Mouse (Mus musculus) limb, embryonic 11.5 days (tissue): Measurements from ENCODE around the gene Chsy1. TPM values are rescaled to one million over a fixed set of nuclear protein-coding genes. Genes with fewer than 3 reads are reported as not detected.

Experiments
- ATAC-seq: fragments of 200-750 bp; cut with Nextera tagmentation; 2 replicates; pipeline ENCODE4 v1.8.0; 2017; ENCODE audit warnings: low read depth; ENCODE audit not compliant: insufficient number of reproducible peaks, low FRiP score, low TSS enrichment
- DNase-seq: peaks from one replicate; pipeline ENCODE4 v3.0.0-alpha.2; 2015; ENCODE audit warnings: low spot score
- H3K27ac ChIP-seq: fragments of 300-500 bp; sonication (generic); replicated peaks from 2 replicates; pipeline ENCODE4 v1.5.1; 2014; ENCODE audit warnings: low read depth, mild to moderate bottlenecking, low read length
- H3K27me3 ChIP-seq: fragments of 300-500 bp; sonication (generic); 2 replicates; pipeline ENCODE4 v1.6.1; 2014; ENCODE audit warnings: mild to moderate bottlenecking, low read length, mixed read lengths; ENCODE audit not compliant: control insufficient read depth, insufficient read depth
- H3K36me3 ChIP-seq: fragments of 300-500 bp; sonication (generic); 2 replicates; pipeline ENCODE4 v1.6.1; 2014; ENCODE audit warnings: mild to moderate bottlenecking, low read length, moderate library complexity, mixed read lengths; ENCODE audit not compliant: control insufficient read depth, insufficient read depth
- H3K4me1 ChIP-seq: fragments of 300-500 bp; sonication (generic); 2 replicates; pipeline ENCODE4 v1.6.1; 2014; ENCODE audit warnings: low read length, mixed read lengths; ENCODE audit not compliant: control insufficient read depth, insufficient read depth
- H3K4me2 ChIP-seq: fragments of 300-500 bp; sonication (generic); 2 replicates; pipeline ENCODE4 v1.6.1; 2014; ENCODE audit warnings: low read depth, mild to moderate bottlenecking, moderate library complexity; ENCODE audit not compliant: severe bottlenecking
- H3K4me3 ChIP-seq: fragments of 300-500 bp; sonication (generic); 2 replicates; pipeline ENCODE4 v1.5.1; 2014; ENCODE audit warnings: low read depth, low read length
- H3K9ac ChIP-seq: fragments of 300-500 bp; sonication (generic); 2 replicates; pipeline ENCODE4 v1.6.1; 2014; ENCODE audit warnings: mild to moderate bottlenecking, low read length
- H3K9me3 ChIP-seq: fragments of 300-500 bp; sonication (generic); 2 replicates; pipeline ENCODE4 v1.6.1; 2016; ENCODE audit warnings: low read length; ENCODE audit not compliant: control insufficient read depth
- WGBS: fragments of 180-500 bp; shearing (Covaris S2); extraction: QIAGEN DNeasy Blood & Tissue Kit; methylation state at CpG from one replicate; pipeline ENCODE4 v1.1.7; 2014; 5-methylcytosine and 5-hydroxymethylcytosine counted together
- polyA plus RNA-seq: library from polyadenylated mRNA; unstranded; fragments of >200 nt; fragmentation: Nextera tagmentation; extraction: Ambion mirVana; gene quantifications from 2 replicates; pipeline ENCODE4 v1.2.1, GENCODE M21; 2014

Gene Chsy1
- 23.9 and 27.1 TPM in 2 replicates for polyA plus RNA-seq

- Histone ChIP-seq H3K4me1 (no peaks in the 10 kb centered on the region), H3K27ac (peak within 1 kb of the TSS; percentile 92), H3K9ac (peak within 1 kb of the TSS; percentile 96), H3K4me2 (peak within 1 kb of the TSS; percentile 78), H3K36me3 (no peaks in the 10 kb centered on the region), H3K27me3 (no peaks in the 10 kb centered on the region), H3K9me3 (no peaks in the 10 kb centered on the region), H3K4me3 (peak within 1 kb of the TSS; percentile 94)
- peak; percentile 94 for DNase-seq
- under 1% methylated on average over 97 of the region's 123 CpGs for WGBS
- peak; percentile 90 for ATAC-seq
Observed at GRCm38 (mm10) chr7:66108961-66109854, at the start of gene Chsy1. Gene Chsy1, plus strand, starts transcription at chr7:66109515.

- H3K4me3 ChIP-seq = peak overlapping the region; percentile 99
- under 1% methylated on average over 64 of the region's 64 CpGs for WGBS
- H3K9me3 ChIP-seq = no peaks in the 10 kb centered on the region
- DNase-seq (peak; percentile 95), ATAC-seq (peak; percentile 91)
- H3K4me2 ChIP-seq = peak overlapping the region; percentile 69
- H3K9ac ChIP-seq = peak overlapping the region; percentile 95
- H3K27me3 ChIP-seq = no peaks in the 10 kb centered on the region
- H3K36me3 ChIP-seq = peaks cover 10% of the 10 kb centered on the region; the same call in 1 of the 2 replicates
- H3K27ac ChIP-seq = peak overlapping the region; percentile 71
- H3K4me1 ChIP-seq = peaks cover 3% of the 10 kb centered on the region; the same call in 1 of the 2 replicates
Observed at GRCm38 (mm10) chr7:66060066-66060956, 49.0 kb upstream of the Chsy1 start.

GRCm38 (mm10) chr7:66061057-66061456, 48.3 kb upstream of the Chsy1 start:
- no peaks in the 10 kb centered on the region for H3K9me3 ChIP-seq
- H3K4me2 ChIP-seq = peak overlapping the region; percentile 69
- no peak for DNase-seq
- H3K36me3 ChIP-seq = peaks cover 13% of the 10 kb centered on the region
- peak overlapping the region; percentile 99 for H3K4me3 ChIP-seq
- H3K27ac ChIP-seq = no peak overlapping the region
- no peak for ATAC-seq
- H3K27me3 ChIP-seq = no peaks in the 10 kb centered on the region
- H3K9ac ChIP-seq = peak overlapping the region; percentile 95
- peaks cover 3% of the 10 kb centered on the region; the same call in 1 of the 2 replicates for H3K4me1 ChIP-seq
- 2% methylated on average over 14 of the region's 14 CpGs for WGBS

GRCm38 (mm10) chr7:66076411-66076810, 32.9 kb upstream of the Chsy1 start:
- 49% methylated on average over 2 of the region's 2 CpGs for WGBS
- Histone ChIP-seq H3K36me3 (peaks cover 12% of the 10 kb centered on the region), H3K27ac (no peak overlapping the region)

GRCm38 (mm10) chr7:66079364-66080230, 29.7 kb upstream of the Chsy1 start, which contains the start of gene Selenos:
Gene Selenos, plus strand, starts transcription at chr7:66079649.
- Histone ChIP-seq H3K4me1 (peaks cover 6% of the 10 kb centered on the region), H3K27ac (no peak within 1 kb of the TSS), H3K36me3 (peaks cover 15% of the 10 kb centered on the region), H3K9ac (peak within 1 kb of the TSS; percentile 59), H3K4me2 (peak within 1 kb of the TSS; percentile 57), H3K4me3 (peak within 1 kb of the TSS; percentile 57), H3K9me3 (no peaks in the 10 kb centered on the region), H3K27me3 (no peaks in the 10 kb centered on the region)
- WGBS = under 1% methylated on average over 65 of the region's 65 CpGs
- peak; percentile 95 for DNase-seq
- peak; percentile 100 for ATAC-seq

More at GRCm38 (mm10) chr7:66076411-66076810, 32.9 kb upstream of the Chsy1 start:
- H3K4me3 ChIP-seq = no peak overlapping the region
- H3K9me3 ChIP-seq = no peaks in the 10 kb centered on the region
- no peak overlapping the region for H3K9ac ChIP-seq
- no peak overlapping the region for H3K4me2 ChIP-seq
- no peaks in the 10 kb centered on the region for H3K27me3 ChIP-seq
- ATAC-seq (no peak), DNase-seq (peak; percentile 29)
- peaks cover 6% of the 10 kb centered on the region for H3K4me1 ChIP-seq

- Histone ChIP-seq H3K27me3 (no peaks in the 10 kb centered on the region), H3K4me2 (peak overlapping the region; percentile 57), H3K9ac (peak overlapping the region; percentile 59), H3K36me3 (peaks cover 11% of the 10 kb centered on the region), H3K9me3 (no peaks in the 10 kb centered on the region), H3K4me3 (peak overlapping the region; percentile 57), H3K4me1 (peaks cover 6% of the 10 kb centered on the region), H3K27ac (no peak overlapping the region)
- WGBS = 43% methylated on average over 5 of the region's 5 CpGs
- DNase-seq = no peak
- ATAC-seq = no peak
Observed at GRCm38 (mm10) chr7:66080231-66080613, 29.1 kb upstream of the Chsy1 start.

GRCm38 (mm10) chr7:66083757-66084156, 25.6 kb upstream of the Chsy1 start:
- no peak for DNase-seq
- WGBS = 91% methylated on average over 6 of the region's 6 CpGs
- H3K27ac ChIP-seq = no peak overlapping the region
- H3K9me3 ChIP-seq = no peaks in the 10 kb centered on the region
- peaks cover 12% of the 10 kb centered on the region; the same call in 1 of the 2 replicates for H3K36me3 ChIP-seq
- H3K9ac ChIP-seq = no peak overlapping the region
- H3K27me3 ChIP-seq = no peaks in the 10 kb centered on the region
- no peak overlapping the region for H3K4me3 ChIP-seq
- no peak for ATAC-seq
- H3K4me2 ChIP-seq = no peak overlapping the region
- H3K4me1 ChIP-seq = peaks cover 6% of the 10 kb centered on the region
